Mouse (Mus musculus): ENCODE measurements around the gene Polr3gl.

GRCm38 (mm10) chr3:96569966-96570605 lies 23.9 kb downstream of the Polr3gl start:
- TF ChIP-seq GATA1 (IDR thresholded peaks at IDR 0.05; ENCODE audit: borderline replicate concordance, low read length) (no peak), FLI1 (IDR thresholded peaks at IDR 0.05; ENCODE audit: low read length) (no peak)

Data from megakaryocyte, embryonic 14.5 days (primary cell).